Mouse (Mus musculus): ENCODE measurements around the gene Eif3k.

DNA sequence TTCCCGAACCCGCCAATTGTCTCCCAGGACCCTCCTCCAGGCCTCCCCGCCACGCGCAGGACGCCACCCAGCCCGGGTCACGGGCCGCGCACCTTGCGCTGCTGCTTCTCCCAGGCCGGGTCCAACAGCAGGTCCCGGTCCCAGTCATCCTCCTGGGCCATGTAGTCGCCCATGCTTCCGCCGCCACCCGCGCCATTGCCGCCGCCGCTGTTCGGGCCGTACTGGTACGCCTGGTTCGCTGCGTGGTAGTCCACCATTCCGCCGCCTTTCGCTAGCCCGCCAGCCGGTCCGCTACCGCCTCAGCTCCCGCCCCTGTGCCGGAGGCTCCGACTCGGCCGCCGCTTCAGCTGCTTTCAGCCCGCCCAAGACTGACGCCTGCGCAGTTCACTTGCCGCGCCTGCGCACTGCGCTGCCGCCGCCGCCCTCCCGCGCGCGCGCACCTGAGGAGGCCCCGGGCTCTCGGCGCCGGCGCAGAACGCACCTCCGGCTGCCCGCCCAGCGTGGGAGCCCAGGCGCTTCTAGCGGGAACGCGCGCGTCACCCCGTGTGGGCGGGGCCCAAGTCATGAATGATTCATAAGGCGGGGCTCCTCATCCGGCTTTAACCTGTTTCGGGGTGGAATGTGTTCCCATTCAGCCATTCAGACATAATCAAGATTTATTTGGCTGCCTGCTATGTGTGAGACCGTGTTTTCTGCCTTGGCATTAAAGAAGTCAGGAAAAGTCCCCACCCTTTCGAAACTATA is 19.6 kb downstream of the Eif3k start, which contains the start of gene Actn4:
- no peak for TF ChIP-seq CTCF (IDR thresholded peaks at IDR 0.05; ENCODE audit: borderline replicate concordance, extremely low read depth, insufficient read depth, insufficient read length)
- TF ChIP-seq POLR2A (IDR thresholded peaks at IDR 0.05; ENCODE audit: borderline replicate concordance, extremely low read depth, insufficient read depth, insufficient read length, poor library complexity, severe bottlenecking), result peak; percentile 96
